Mouse (Mus musculus): ENCODE data around the gene Gm3435. TPM values are rescaled to one million over a fixed set of nuclear protein-coding genes. Genes with fewer than 3 reads are reported as not detected.
A peak's percentile ranks its signal among the peaks of the same experiment; 100 is the strongest.
"Not testable (repeated sequence)": the region's sequence is repeated elsewhere in the genome, so short reads cannot be mapped to it uniquely, and the experiment has no call there.

The Gm3435 gene
- 1 to 10 TPM; 4.1 to 5.8 TPM for total RNA-seq (2021)
- long read RNA-seq, partial matches to known transcripts: 4 of 9 reads
- long read RNA-seq, other reads (novel, unspliced or antisense): 5 of 9 reads

GRCm38 (mm10) chr17:15009706-15010413, at the start of gene Gm3435:
Gene Gm3435, plus strand, starts transcription at chr17:15010176.
- not testable (repeated sequence) for DNase-seq (ENCODE audit: low spot score in 2 of 2)

DNA sequence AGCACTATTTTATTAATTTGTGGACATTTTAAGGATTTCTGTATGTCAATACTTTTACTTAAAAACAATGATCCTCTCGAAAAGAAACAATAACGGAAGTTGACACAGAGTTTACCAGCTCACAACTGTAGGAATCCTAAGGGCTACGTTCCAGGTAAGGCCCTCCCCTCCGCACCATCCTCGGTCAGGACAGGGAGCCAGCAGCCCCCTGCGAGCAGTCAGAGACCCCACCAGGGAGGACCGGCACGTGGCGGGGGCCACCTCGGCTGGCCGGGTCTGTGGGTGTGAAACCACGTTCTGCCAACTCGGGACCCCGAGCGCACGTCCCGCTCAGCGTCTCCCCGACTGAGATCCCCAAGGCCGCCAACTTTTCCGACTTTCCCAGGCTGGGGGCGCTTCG, 49.5 kb upstream of the Gm3435 start:
- no peak for DNase-seq (ENCODE audit: low spot score in 2 of 2)

- DNase-seq (ENCODE audit: low spot score in 2 of 2): peak in 1 of 2 experiments; percentile 20
Observed at GRCm38 (mm10) chr17:14960951-14961556, 48.9 kb upstream of the Gm3435 start, which contains the start of gene Phf10. Gene Phf10, minus strand, starts transcription at chr17:14961273.

GRCm38 (mm10) chr17:14961557-14962154, 48.3 kb upstream of the Gm3435 start:
- not testable (repeated sequence) for DNase-seq (ENCODE audit: low spot score in 2 of 2)

GRCm38 (mm10) chr17:14968373-14968913, 41.5 kb upstream of the Gm3435 start:
- not testable (repeated sequence) for DNase-seq (ENCODE audit: low spot score in 2 of 2)

DNA sequence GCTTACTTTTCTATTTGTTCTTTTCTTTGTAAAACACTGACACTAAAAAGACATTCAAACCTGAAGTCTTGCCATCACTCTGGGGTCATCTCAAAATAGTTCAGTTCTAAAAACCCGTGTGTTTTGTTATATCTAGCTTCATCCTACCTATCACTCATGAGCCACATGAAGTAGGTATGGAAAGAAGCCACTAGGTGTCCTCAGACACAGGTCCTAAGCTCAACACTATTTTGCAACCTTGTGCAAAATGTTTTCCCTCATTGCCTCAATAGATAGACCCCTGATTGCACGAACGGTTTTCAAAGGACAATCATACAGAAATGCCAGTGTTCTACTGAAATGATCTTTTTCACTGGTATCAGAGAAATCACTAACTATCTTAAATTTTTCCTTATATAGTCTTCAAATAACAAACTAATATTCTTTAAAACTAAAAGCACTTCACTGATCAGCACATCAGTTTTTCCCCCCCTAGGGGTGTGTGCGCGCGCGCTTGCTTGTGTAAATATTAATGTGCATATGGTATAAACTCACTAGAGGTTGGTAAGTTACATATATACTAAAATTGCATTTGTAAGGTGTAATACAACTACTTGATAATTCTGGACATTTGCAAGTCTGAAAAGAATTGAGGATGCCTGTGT, 32.1 kb upstream of the Gm3435 start:
- DNase-seq (ENCODE audit: low spot score in 2 of 2): not testable (repeated sequence)

DNA sequence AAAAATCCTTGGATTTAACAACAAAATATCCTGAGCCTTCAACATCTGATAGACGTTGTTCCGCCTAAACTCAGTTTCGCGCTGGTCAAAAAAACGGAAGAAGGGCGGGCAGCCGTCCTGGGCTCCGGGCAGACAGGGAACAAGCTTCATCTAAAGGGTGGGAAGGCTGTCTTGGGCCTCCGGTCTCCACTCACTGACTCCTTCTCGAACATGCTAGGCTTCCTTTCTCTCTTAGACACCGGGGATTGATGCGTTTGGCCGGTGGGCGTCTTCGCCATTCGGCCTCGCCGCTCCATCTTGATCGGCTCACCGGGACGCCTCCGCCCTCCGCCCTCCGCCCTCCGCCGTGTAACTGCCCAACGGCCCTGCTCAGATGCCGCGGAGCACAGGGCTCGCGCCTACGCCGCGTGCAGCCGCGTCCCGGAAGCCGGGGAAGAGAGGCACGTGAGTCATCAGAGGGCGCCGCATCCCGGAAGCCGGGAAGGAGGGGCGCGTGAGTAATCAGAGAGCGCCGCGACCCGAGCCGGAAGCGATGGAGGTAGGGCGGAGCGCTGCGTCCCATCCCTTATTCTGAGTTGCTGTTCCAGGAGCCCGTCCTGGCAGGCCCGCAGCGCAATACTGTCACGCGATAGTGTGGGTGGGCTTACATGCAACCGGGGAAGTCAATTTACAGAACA, 31.5 kb upstream of the Gm3435 start, which contains the start of the genes 9030025P20Rik and Gm3417:
TSS of gene 9030025P20Rik (plus strand) at position 107 of the 677 bp plus-strand sequence.
TSS of gene Gm3417 (minus strand) at position 429 of the 677 bp plus-strand sequence.
- not testable (repeated sequence) for DNase-seq (ENCODE audit: low spot score in 2 of 2)

GRCm38 (mm10) chr17:14990116-14990702, 19.8 kb upstream of the Gm3435 start:
- DNase-seq (ENCODE audit: low spot score in 2 of 2): peak in 1 of 2 experiments; percentile 10

DNA sequence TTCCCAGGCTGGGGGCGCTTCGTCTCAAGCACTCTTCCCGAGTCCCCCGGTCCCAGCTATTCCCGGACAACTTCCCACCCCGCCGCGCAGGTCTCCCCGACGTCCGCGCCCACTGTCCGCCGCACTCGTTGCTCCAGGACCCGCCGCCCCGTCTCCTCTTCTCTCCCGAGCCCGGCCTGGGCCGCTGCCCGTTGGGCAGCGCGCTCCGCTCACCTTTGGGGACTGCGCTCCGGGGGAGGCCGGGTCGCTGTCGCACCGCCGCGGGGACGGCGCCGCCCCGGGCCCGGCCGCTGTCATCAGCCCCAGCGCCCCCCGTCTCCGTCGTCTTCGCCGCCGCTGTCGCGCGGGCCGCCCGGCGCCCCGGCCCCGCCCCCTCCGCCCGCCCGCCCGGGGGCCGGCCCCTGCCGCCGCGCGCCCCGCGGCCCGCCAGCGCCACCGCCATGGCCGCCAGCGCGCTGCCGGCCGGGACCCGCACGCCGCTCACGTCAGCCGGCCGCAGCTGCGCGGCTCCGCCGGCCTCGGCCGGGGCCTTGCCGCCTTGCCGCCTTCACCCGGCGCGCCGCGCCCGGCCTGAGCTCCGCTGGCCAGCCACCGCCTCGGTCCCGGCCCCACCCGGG, 17.3 kb upstream of the Gm3435 start:
- DNase-seq (ENCODE audit: low spot score in 2 of 2): not testable (repeated sequence)

GRCm38 (mm10) chr17:14993139-14993832, 16.7 kb upstream of the Gm3435 start:
- DNase-seq (ENCODE audit: low spot score in 2 of 2): not testable (repeated sequence)

GRCm38 (mm10) chr17:14994140-14994539, 15.8 kb upstream of the Gm3435 start:
- not testable (repeated sequence) for DNase-seq (ENCODE audit: low spot score in 2 of 2)

GRCm38 (mm10) chr17:15000047-15000446, 9.9 kb upstream of the Gm3435 start:
- DNase-seq (ENCODE audit: low spot score in 2 of 2): not testable (repeated sequence)

DNA sequence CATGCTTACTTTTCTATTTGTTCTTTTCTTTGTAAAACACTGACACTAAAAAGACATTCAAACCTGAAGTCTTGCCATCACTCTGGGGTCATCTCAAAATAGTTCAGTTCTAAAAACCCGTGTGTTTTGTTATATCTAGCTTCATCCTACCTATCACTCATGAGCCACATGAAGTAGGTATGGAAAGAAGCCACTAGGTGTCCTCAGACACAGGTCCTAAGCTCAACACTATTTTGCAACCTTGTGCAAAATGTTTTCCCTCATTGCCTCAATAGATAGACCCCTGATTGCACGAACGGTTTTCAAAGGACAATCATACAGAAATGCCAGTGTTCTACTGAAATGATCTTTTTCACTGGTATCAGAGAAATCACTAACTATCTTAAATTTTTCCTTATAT, 888 bp upstream of the Gm3435 start:
- DNase-seq (ENCODE audit: low spot score in 2 of 2): not testable (repeated sequence)

GRCm38 (mm10) chr17:15021503-15022220, 11.7 kb downstream of the Gm3435 start:
- DNase-seq (ENCODE audit: low spot score in 2 of 2): peak in 1 of 2 experiments; percentile 29

GRCm38 (mm10) chr17:15023878-15024492, 14.0 kb downstream of the Gm3435 start:
- DNase-seq (ENCODE audit: low spot score in 2 of 2): not testable (repeated sequence)

- DNase-seq (ENCODE audit: low spot score in 2 of 2): not testable (repeated sequence)
Observed at GRCm38 (mm10) chr17:15024502-15025193, 14.7 kb downstream of the Gm3435 start.

DNA sequence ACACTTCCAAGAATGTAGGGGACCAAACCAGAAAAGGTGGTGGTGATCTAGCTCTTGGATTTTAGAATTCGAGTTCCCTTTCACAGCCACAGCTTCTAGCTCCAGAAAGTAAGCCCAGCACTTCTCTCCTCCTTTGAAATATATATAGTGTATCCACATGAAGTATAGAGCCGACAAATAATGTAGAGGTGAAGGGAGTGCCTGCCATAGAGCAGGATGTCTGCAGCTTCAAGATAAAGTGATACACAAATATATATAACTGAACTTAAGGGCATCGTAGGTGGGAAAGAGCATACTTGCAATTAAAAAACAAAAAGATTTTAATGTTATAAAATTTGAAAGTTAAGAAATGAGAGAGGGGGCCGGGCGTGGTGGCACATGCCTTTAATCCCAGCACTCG, 15.5 kb downstream of the Gm3435 start:
- not testable (repeated sequence) for DNase-seq (ENCODE audit: low spot score in 2 of 2)

Data from layer of hippocampus, adult 18-20 months (tissue).